Mouse (Mus musculus): ENCODE measurements around the gene Gys1. TPM values are rescaled to one million over a fixed set of nuclear protein-coding genes. Genes with fewer than 3 reads are reported as not detected.
A peak's percentile ranks its signal among the peaks of the same experiment; 100 is the strongest.

The Gys1 gene
- polyA plus RNA-seq, 1 experiment from 2014 or later: 21.7 TPM

- Histone ChIP-seq H3K4me3 (replicated peaks) (peak overlapping the region; percentile 37), H3K9me3 (replicated peaks) (no peaks in the 10 kb centered on the region), H3K4me1 (peaks cover 18% of the 10 kb centered on the region), H3K27ac (replicated peaks) (no peak overlapping the region), H3K9ac (replicated peaks) (0 out of 2 replicates have a peak overlapping the region, but pooled peaks have one; percentile 10), H3K36me3 (no peaks in the 10 kb centered on the region), H3K4me2 (peak overlapping the region; percentile 58), H3K27me3 (replicated peaks) (peaks cover 67% of the 10 kb centered on the region)
- ATAC-seq (ENCODE audit: low FRiP score): no peak
- 2% methylated on average over 114 of the region's 114 CpGs for WGBS
These were observed 28.2 kb upstream of the Gys1 start for GRCm38 (mm10) chr7:45406157-45407156.

DNA sequence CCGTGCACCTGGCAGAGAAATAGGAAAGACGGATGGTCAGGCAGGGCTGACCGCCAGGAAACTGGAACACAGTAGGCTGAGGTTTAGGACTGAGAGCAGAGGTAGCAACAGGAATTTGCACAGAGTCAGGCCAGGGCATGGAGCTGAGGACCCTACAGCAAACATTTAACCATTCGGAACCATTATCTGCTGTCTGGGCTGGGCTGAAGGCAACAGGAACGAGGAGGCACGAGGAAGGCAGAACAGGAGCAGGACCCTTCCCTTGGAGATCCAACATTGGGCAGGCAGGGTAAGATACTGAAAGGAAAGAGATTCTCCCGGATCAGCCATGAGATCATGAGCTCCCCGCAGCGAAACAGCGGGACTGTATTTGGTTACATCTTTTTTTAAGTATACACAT lies 26.8 kb upstream of the Gys1 start:
- WGBS: 80% methylated on average over 10 of the region's 10 CpGs
- Histone ChIP-seq H3K9ac (replicated peaks) (no peak overlapping the region), H3K9me3 (replicated peaks) (no peaks in the 10 kb centered on the region), H3K4me2 (no peak overlapping the region), H3K36me3 (no peaks in the 10 kb centered on the region), H3K4me1 (peaks cover 18% of the 10 kb centered on the region), H3K27ac (replicated peaks) (no peak overlapping the region), H3K27me3 (replicated peaks) (peaks cover 79% of the 10 kb centered on the region), H3K4me3 (replicated peaks) (no peak overlapping the region)
- no peak for ATAC-seq (ENCODE audit: low FRiP score)

GRCm38 (mm10) chr7:45408351-45408750 lies 26.3 kb upstream of the Gys1 start:
- Histone ChIP-seq H3K9me3 (replicated peaks) (no peaks in the 10 kb centered on the region), H3K27ac (replicated peaks) (no peak overlapping the region), H3K27me3 (replicated peaks) (peaks cover 84% of the 10 kb centered on the region), H3K4me3 (replicated peaks) (no peak overlapping the region), H3K36me3 (no peaks in the 10 kb centered on the region), H3K9ac (replicated peaks) (no peak overlapping the region), H3K4me1 (peaks cover 22% of the 10 kb centered on the region), H3K4me2 (no peak overlapping the region)
- ATAC-seq (ENCODE audit: low FRiP score): no peak
- 73% methylated on average over 7 of the region's 7 CpGs for WGBS

DNA sequence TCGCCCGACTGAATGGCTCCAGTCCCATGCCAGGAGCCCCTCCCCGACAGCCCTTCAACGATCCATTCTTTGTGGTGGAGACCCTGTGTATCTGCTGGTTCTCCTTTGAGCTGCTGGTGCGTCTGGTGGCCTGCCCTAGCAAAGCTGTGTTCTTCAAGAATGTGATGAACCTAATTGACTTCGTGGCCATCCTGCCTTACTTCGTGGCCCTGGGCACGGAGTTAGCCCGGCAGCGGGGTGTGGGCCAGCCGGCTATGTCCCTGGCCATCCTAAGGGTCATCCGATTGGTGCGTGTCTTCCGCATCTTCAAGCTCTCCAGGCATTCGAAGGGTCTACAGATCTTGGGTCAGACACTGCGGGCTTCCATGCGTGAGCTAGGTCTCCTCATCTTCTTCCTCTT lies 25.7 kb upstream of the Gys1 start:
- ATAC-seq (ENCODE audit: low FRiP score): no peak
- Histone ChIP-seq H3K36me3 (no peaks in the 10 kb centered on the region), H3K9me3 (replicated peaks) (no peaks in the 10 kb centered on the region), H3K4me2 (no peak overlapping the region), H3K27me3 (replicated peaks) (peaks cover 90% of the 10 kb centered on the region), H3K27ac (replicated peaks) (no peak overlapping the region), H3K4me3 (replicated peaks) (no peak overlapping the region), H3K4me1 (peaks cover 28% of the 10 kb centered on the region), H3K9ac (replicated peaks) (no peak overlapping the region)
- WGBS: 91% methylated on average over 17 of the region's 17 CpGs

DNA sequence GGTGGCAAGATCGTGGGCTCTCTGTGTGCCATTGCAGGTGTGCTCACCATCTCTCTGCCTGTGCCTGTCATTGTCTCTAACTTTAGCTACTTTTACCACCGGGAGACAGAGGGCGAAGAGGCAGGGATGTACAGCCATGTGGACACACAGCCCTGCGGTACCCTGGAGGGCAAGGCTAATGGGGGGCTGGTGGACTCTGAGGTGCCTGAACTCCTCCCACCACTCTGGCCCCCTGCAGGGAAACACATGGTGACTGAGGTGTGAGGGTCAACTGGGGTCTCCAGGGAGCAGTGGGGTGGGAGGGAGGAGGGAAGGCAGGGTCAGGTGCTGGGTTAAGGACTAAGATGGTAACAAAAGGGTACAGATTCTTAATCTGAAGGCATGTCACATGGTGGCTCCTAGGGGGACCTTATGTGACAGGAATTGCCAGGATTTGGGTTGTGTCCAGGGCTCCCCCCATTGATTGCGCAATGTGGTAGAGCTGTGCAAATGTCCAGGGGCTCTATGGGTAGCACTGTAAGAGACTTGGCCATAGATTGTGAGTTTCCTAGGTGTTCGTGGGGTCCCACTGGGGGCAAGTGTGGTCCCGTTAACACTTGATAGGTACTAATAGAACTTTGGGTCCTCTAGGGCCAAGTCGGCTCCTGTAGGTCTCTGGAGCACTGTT lies 25.0 kb upstream of the Gys1 start:
- H3K9me3 ChIP-seq (replicated peaks): no peaks in the 10 kb centered on the region
- no peak overlapping the region for H3K9ac ChIP-seq (replicated peaks)
- WGBS: 89% methylated on average over 8 of the region's 8 CpGs
- no peak for ATAC-seq (ENCODE audit: low FRiP score)
- H3K27ac ChIP-seq (replicated peaks): no peak overlapping the region
- no peaks in the 10 kb centered on the region for H3K36me3 ChIP-seq
- peaks cover 97% of the 10 kb centered on the region for H3K27me3 ChIP-seq (replicated peaks)
- no peak overlapping the region for H3K4me2 ChIP-seq
- no peak overlapping the region for H3K4me3 ChIP-seq (replicated peaks)
- peaks cover 32% of the 10 kb centered on the region for H3K4me1 ChIP-seq

- Histone ChIP-seq H3K36me3 (no peaks in the 10 kb centered on the region), H3K27me3 (replicated peaks) (peaks cover 98% of the 10 kb centered on the region), H3K9ac (replicated peaks) (no peak overlapping the region), H3K27ac (replicated peaks) (no peak overlapping the region), H3K4me3 (replicated peaks) (no peak overlapping the region), H3K9me3 (replicated peaks) (no peaks in the 10 kb centered on the region), H3K4me1 (peaks cover 20% of the 10 kb centered on the region), H3K4me2 (no peak overlapping the region)
- no peak for ATAC-seq (ENCODE audit: low FRiP score)
- 92% methylated on average over 2 of the region's 2 CpGs for WGBS
These were observed 22.2 kb upstream of the Gys1 start for GRCm38 (mm10) chr7:45412421-45412820.

DNA sequence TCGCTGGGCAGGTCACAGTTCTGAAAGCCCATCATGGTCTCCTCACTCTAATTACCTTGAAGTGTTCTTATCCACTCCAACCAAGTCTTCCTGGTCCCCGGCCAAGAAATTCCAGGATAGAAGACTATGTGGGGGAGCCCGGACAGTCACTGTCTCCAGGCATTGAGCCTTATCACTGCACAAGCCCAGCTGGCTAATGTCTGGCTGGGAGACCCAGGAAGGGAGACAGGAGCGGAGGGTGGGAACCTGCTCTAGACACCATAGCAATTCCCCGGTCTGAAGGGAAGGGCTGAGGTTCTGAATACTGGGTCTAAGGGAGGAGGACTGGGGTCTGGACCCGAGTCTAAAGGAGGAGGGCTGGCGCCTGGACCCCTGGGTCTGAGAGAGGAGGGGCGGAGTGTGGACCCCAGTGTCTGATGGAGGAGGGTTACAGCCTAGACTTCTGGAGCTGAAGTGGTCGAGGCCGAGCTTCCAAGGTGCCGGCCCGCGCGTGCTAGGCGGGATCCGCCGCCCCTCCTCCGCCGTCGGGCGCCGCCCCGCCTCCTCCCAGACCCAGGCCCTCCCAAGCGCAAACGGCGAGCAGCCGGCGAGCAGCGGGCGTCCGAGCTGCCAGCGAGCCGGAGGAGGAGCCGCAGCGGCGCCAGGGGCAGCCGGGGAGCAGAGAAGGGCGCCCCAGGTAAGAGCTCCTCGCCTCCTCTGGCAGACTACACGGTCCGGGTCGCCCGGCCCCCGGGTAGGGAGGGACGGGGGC lies 21.4 kb upstream of the Gys1 start, which contains the start of gene Ntf5:
TSS of gene Ntf5 (plus strand) at position 583 of the 751 bp plus-strand sequence.
- peak within 1 kb of the TSS; percentile 51 for H3K4me3 ChIP-seq (replicated peaks)
- peaks cover 20% of the 10 kb centered on the region for H3K4me1 ChIP-seq
- no peak within 1 kb of the TSS for H3K27ac ChIP-seq (replicated peaks)
- H3K36me3 ChIP-seq: no peaks in the 10 kb centered on the region
- H3K4me2 ChIP-seq: peak within 1 kb of the TSS; percentile 94
- no peak for ATAC-seq (ENCODE audit: low FRiP score)
- WGBS: 3% methylated on average over 44 of the region's 45 CpGs
- H3K9me3 ChIP-seq (replicated peaks): no peaks in the 10 kb centered on the region
- peak within 1 kb of the TSS; percentile 50 for H3K9ac ChIP-seq (replicated peaks)
- H3K27me3 ChIP-seq (replicated peaks): peaks cover 98% of the 10 kb centered on the region

GRCm38 (mm10) chr7:45413864-45414739 lies 20.5 kb upstream of the Gys1 start:
- H3K9me3 ChIP-seq (replicated peaks): no peaks in the 10 kb centered on the region
- H3K36me3 ChIP-seq: no peaks in the 10 kb centered on the region
- H3K9ac ChIP-seq (replicated peaks): peak overlapping the region; percentile 50
- peak overlapping the region; percentile 51 for H3K4me3 ChIP-seq (replicated peaks)
- H3K4me2 ChIP-seq: peak overlapping the region; percentile 94
- no peak for ATAC-seq (ENCODE audit: low FRiP score)
- no peak overlapping the region for H3K27ac ChIP-seq (replicated peaks)
- H3K4me1 ChIP-seq: peaks cover 20% of the 10 kb centered on the region
- peaks cover 98% of the 10 kb centered on the region for H3K27me3 ChIP-seq (replicated peaks)
- under 1% methylated on average over 22 of the region's 27 CpGs for WGBS

GRCm38 (mm10) chr7:45414740-45415224 lies 19.9 kb upstream of the Gys1 start:
- Histone ChIP-seq H3K27ac (replicated peaks) (no peak overlapping the region), H3K4me2 (no peak overlapping the region), H3K4me3 (replicated peaks) (no peak overlapping the region), H3K9ac (replicated peaks) (no peak overlapping the region), H3K4me1 (peaks cover 20% of the 10 kb centered on the region), H3K9me3 (replicated peaks) (no peaks in the 10 kb centered on the region), H3K36me3 (no peaks in the 10 kb centered on the region), H3K27me3 (replicated peaks) (peaks cover 98% of the 10 kb centered on the region)
- WGBS: 38% methylated on average over 12 of the region's 12 CpGs
- ATAC-seq (ENCODE audit: low FRiP score): no peak

- Histone ChIP-seq H3K4me1 (peaks cover 20% of the 10 kb centered on the region), H3K4me2 (peak overlapping the region; percentile 34), H3K36me3 (peaks cover under 1% of the 10 kb centered on the region; the same call in 1 of the 2 replicates), H3K9me3 (replicated peaks) (no peaks in the 10 kb centered on the region), H3K27ac (replicated peaks) (no peak overlapping the region), H3K9ac (replicated peaks) (no peak overlapping the region), H3K4me3 (replicated peaks) (0 out of 2 replicates have a peak overlapping the region, but pooled peaks have one; percentile 5), H3K27me3 (replicated peaks) (peaks cover 98% of the 10 kb centered on the region)
- ATAC-seq (ENCODE audit: low FRiP score): no peak
- WGBS: 13% methylated on average over 37 of the region's 37 CpGs
These were observed 19.0 kb upstream of the Gys1 start for GRCm38 (mm10) chr7:45415636-45416035.

All from neural tube, embryonic 15.5 days (tissue).